Mouse (Mus musculus) bone marrow macrophage, adult 2 months (primary cell): ENCODE data around the gene Faim2.

Experiments
- CTCF ChIP-seq: IDR thresholded peaks from 2 replicates; pipeline ENCODE4 v1.5.1; 2012; ENCODE audit warnings: low read depth, mild to moderate bottlenecking, low read length, moderate library complexity
- POLR2A ChIP-seq: IDR thresholded peaks from 2 replicates; pipeline ENCODE4 v1.6.1; 2012; ENCODE audit warnings: mild to moderate bottlenecking, low read depth, low read length, borderline replicate concordance

- TF ChIP-seq CTCF = no peak
- no peak for TF ChIP-seq POLR2A
Observed at GRCm38 (mm10) chr15:99497527-99498242, 30.3 kb downstream of the Faim2 start.
